Mouse (Mus musculus) heart, postnatal 25 days (tissue): ENCODE results near the gene Clec12a. TPM values are rescaled to one million over a fixed set of nuclear protein-coding genes. Genes with fewer than 3 reads are reported as not detected.
"Not testable (repeated sequence)": the region's sequence is repeated elsewhere in the genome, so short reads cannot be mapped to it uniquely, and the experiment has no call there.

Experiments used
- DNase-seq: peaks from one replicate; pipeline ENCODE4 v3.0.0; 2022; ENCODE audit warnings: low spot score
- intact Hi-C: fragments of 180-260 bp; cut with DNase I; formaldehyde crosslinking; loops from one replicate; pipeline ENCODE4 v1.15.1; 2025
- total RNA-seq, 2 experiments: library from RNA; stranded (reverse); gene quantifications; 2 replicates each; pipeline ENCODE4 v1.2.3; 2021

Gene Clec12a
- 1 to 10 TPM; 1.1 TPM for total RNA-seq

- DNase-seq, intact Hi-C loops: not testable (repeated sequence)
Observed at GRCm38 (mm10) chr6:129342391-129342790, at the start of gene Clec12a. TSS of gene Clec12a (plus strand) at chr6:129342691.

GRCm38 (mm10) chr6:129304180-129304579, 38.3 kb upstream of the Clec12a start:
- no peak for DNase-seq
- intact Hi-C loops: no loop called here

GRCm38 (mm10) chr6:129312499-129312898, 30.0 kb upstream of the Clec12a start:
- intact Hi-C loops: no loop called here
- DNase-seq: no peak

GRCm38 (mm10) chr6:129314655-129315168, 27.8 kb upstream of the Clec12a start:
- DNase-seq: no peak
- intact Hi-C loops: no loop called here

GRCm38 (mm10) chr6:129315698-129316097, 26.8 kb upstream of the Clec12a start:
- intact Hi-C loops: no loop called here
- DNase-seq: no peak

GRCm38 (mm10) chr6:129316463-129316862, 26.0 kb upstream of the Clec12a start:
- DNase-seq: no peak

GRCm38 (mm10) chr6:129318395-129318794, 24.1 kb upstream of the Clec12a start:
- intact Hi-C loops: no loop called here

More at GRCm38 (mm10) chr6:129316463-129316862, 26.0 kb upstream of the Clec12a start:
- intact Hi-C loops: no loop called here

GRCm38 (mm10) chr6:129319331-129319730, 23.2 kb upstream of the Clec12a start:
- intact Hi-C loops: no loop called here
- no peak for DNase-seq

More at GRCm38 (mm10) chr6:129318395-129318794, 24.1 kb upstream of the Clec12a start:
- DNase-seq: no peak

GRCm38 (mm10) chr6:129326016-129326415, 16.5 kb upstream of the Clec12a start:
- intact Hi-C loops: no loop called here
- DNase-seq: no peak

GRCm38 (mm10) chr6:129326568-129327150, 15.8 kb upstream of the Clec12a start:
- DNase-seq: no peak
- intact Hi-C loops: no loop called here

GRCm38 (mm10) chr6:129331610-129332009, 10.9 kb upstream of the Clec12a start, which contains the start of gene 4922502D21Rik:
TSS of gene 4922502D21Rik (minus strand) at chr6:129331796.
- intact Hi-C loops: no loop called here
- DNase-seq: no peak

- peak; percentile 16 for DNase-seq
- intact Hi-C loops: no loop called here
Observed at GRCm38 (mm10) chr6:129333674-129334078, 8.8 kb upstream of the Clec12a start.

GRCm38 (mm10) chr6:129337751-129338150, 4.7 kb upstream of the Clec12a start:
- DNase-seq: no peak

GRCm38 (mm10) chr6:129344408-129344807, 1.9 kb downstream of the Clec12a start:
- no peak for DNase-seq
- intact Hi-C loops: no loop called here

More at GRCm38 (mm10) chr6:129337751-129338150, 4.7 kb upstream of the Clec12a start:
- intact Hi-C loops: no loop called here

- intact Hi-C loops: no loop called here
- DNase-seq: no peak
Observed at GRCm38 (mm10) chr6:129349524-129350352, 7.2 kb downstream of the Clec12a start.

GRCm38 (mm10) chr6:129351091-129351490, 8.6 kb downstream of the Clec12a start:
- intact Hi-C loops: no loop called here
- DNase-seq: no peak

- intact Hi-C loops: no loop called here
- no peak for DNase-seq
Observed at GRCm38 (mm10) chr6:129355774-129356173, 13.3 kb downstream of the Clec12a start.

- intact Hi-C loops: no loop called here
- no peak for DNase-seq
Observed at GRCm38 (mm10) chr6:129356430-129356829, 13.9 kb downstream of the Clec12a start.

GRCm38 (mm10) chr6:129359515-129359914, 17.0 kb downstream of the Clec12a start:
- no peak for DNase-seq
- intact Hi-C loops: no loop called here

- no peak for DNase-seq
- intact Hi-C loops: no loop called here
Observed at GRCm38 (mm10) chr6:129363942-129364341, 21.5 kb downstream of the Clec12a start.

- DNase-seq: no peak
Observed at GRCm38 (mm10) chr6:129365959-129366359, 23.5 kb downstream of the Clec12a start.

More at GRCm38 (mm10) chr6:129365959-129366359, 23.5 kb downstream of the Clec12a start:
- intact Hi-C loops: loop anchor here (5.0 kb wide), 3 partner anchors 109 to 514 kb away; no protein-coding TSS in a partner anchor
